Mouse (Mus musculus): ENCODE results near the gene Mis18a. TPM values are rescaled to one million over a fixed set of nuclear protein-coding genes. Genes with fewer than 3 reads are reported as not detected.
A peak's percentile ranks its signal among the peaks of the same experiment; 100 is the strongest.

The Mis18a gene
- total RNA-seq, 1 experiment from 2014 or later: 7.4 TPM

GRCm38 (mm10) chr16:90704161-90704825, 22.9 kb downstream of the Mis18a start:
- DNase-seq: peak; percentile 52

- no peak for DNase-seq
Observed at GRCm38 (mm10) chr16:90703646-90704045, 23.6 kb downstream of the Mis18a start.

GRCm38 (mm10) chr16:90701541-90701940, 25.7 kb downstream of the Mis18a start:
- no peak for DNase-seq

GRCm38 (mm10) chr16:90699390-90699789, 27.8 kb downstream of the Mis18a start:
- no peak for DNase-seq

GRCm38 (mm10) chr16:90696306-90696705, 30.9 kb downstream of the Mis18a start:
- DNase-seq: no peak

GRCm38 (mm10) chr16:90695121-90695520, 32.1 kb downstream of the Mis18a start:
- DNase-seq: no peak

- DNase-seq: peak; percentile 76
Observed at GRCm38 (mm10) chr16:90694719-90695118, 32.5 kb downstream of the Mis18a start.

- DNase-seq: no peak
Observed at GRCm38 (mm10) chr16:90693625-90694024, 33.6 kb downstream of the Mis18a start.

- peak; percentile 62 for DNase-seq
Observed at GRCm38 (mm10) chr16:90692704-90693385, 34.4 kb downstream of the Mis18a start.

GRCm38 (mm10) chr16:90687687-90688263, 39.4 kb downstream of the Mis18a start:
- DNase-seq: peak; percentile 17

- DNase-seq: no peak
Observed at GRCm38 (mm10) chr16:90687011-90687410, 40.2 kb downstream of the Mis18a start.

- no peak for DNase-seq
Observed at GRCm38 (mm10) chr16:90684092-90684491, 43.1 kb downstream of the Mis18a start.

- DNase-seq: no peak
Observed at GRCm38 (mm10) chr16:90679984-90680383, 47.2 kb downstream of the Mis18a start.

- DNase-seq: no peak
Observed at GRCm38 (mm10) chr16:90678820-90679219, 48.4 kb downstream of the Mis18a start.

GRCm38 (mm10) chr16:90676920-90677574, 50.2 kb downstream of the Mis18a start:
- DNase-seq: peak; percentile 79

GRCm38 (mm10) chr16:90674651-90675050, 52.6 kb downstream of the Mis18a start:
- no peak for DNase-seq

- DNase-seq: peak; percentile 55
Observed at GRCm38 (mm10) chr16:90673507-90674354, 53.5 kb downstream of the Mis18a start.

Other genes with a start within 250 kb of the Mis18a start
- gene Mrap, start 10.8 kb upstream of the Mis18a start, total RNA-seq (2021): 497 and 542 TPM in 2 replicates
- 16.4 and 17.0 TPM in 2 replicates for gene Urb1, start 83.0 kb upstream of the Mis18a start, total RNA-seq (2021)
- gene Eva1c, start 99.3 kb upstream of the Mis18a start, total RNA-seq (2021): 4.1 and 4.3 TPM in 2 replicates
- gene Cfap298, start 207.7 kb upstream of the Mis18a start, total RNA-seq (2021): 30.2 and 30.3 TPM in 2 replicates